Mouse (Mus musculus) forebrain, embryonic 11.5 days (tissue): ENCODE data around the gene Olfr1419. TPM values are rescaled to one million over a fixed set of nuclear protein-coding genes. Genes with fewer than 3 reads are reported as not detected.

Source experiments
- ATAC-seq: fragments of 200-750 bp; cut with Nextera tagmentation; replicated peaks from 2 replicates; pipeline ENCODE4 v1.8.0; 2017; ENCODE audit warnings: moderate TSS enrichment; ENCODE audit not compliant: low FRiP score
- DNase-seq: peaks from one replicate; pipeline ENCODE4 v3.0.0-alpha.2; 2017; ENCODE audit warnings: low spot score
- H3K27ac ChIP-seq: fragments of 300-500 bp; sonication (generic); 2 replicates; pipeline ENCODE4 v1.5.1; 2014; ENCODE audit warnings: low read depth, low read length
- H3K27me3 ChIP-seq: fragments of 300-500 bp; sonication (generic); 2 replicates; pipeline ENCODE4 v1.6.1; 2014; ENCODE audit warnings: mild to moderate bottlenecking, low read length, mixed read lengths; ENCODE audit not compliant: control insufficient read depth, insufficient read depth
- H3K36me3 ChIP-seq: fragments of 300-500 bp; sonication (generic); 2 replicates; pipeline ENCODE4 v1.6.1; 2014; ENCODE audit warnings: mild to moderate bottlenecking, low read length, moderate library complexity, mixed read lengths; ENCODE audit not compliant: control insufficient read depth, insufficient read depth
- H3K4me1 ChIP-seq: fragments of 300-500 bp; sonication (generic); replicated peaks from 2 replicates; pipeline ENCODE4 v1.6.1; 2014; ENCODE audit warnings: low read length, mixed read lengths; ENCODE audit not compliant: control insufficient read depth, insufficient read depth
- H3K4me2 ChIP-seq: fragments of 300-500 bp; sonication (generic); 2 replicates; pipeline ENCODE4 v1.6.1; 2014; ENCODE audit warnings: low read depth, mild to moderate bottlenecking, low read length, moderate library complexity, mixed read lengths; ENCODE audit not compliant: severe bottlenecking
- H3K4me3 ChIP-seq: fragments of 300-500 bp; sonication (generic); 2 replicates; pipeline ENCODE4 v1.5.1; 2014; ENCODE audit warnings: low read depth, low read length
- H3K9ac ChIP-seq: fragments of 300-500 bp; sonication (generic); 2 replicates; pipeline ENCODE4 v1.6.1; 2014; ENCODE audit warnings: low read length
- H3K9me3 ChIP-seq: fragments of 300-500 bp; sonication (generic); 2 replicates; pipeline ENCODE4 v1.6.1; 2016; ENCODE audit warnings: low read length, mixed read lengths; ENCODE audit not compliant: control insufficient read depth
- WGBS: fragments of 180-500 bp; shearing (Covaris S2); extraction: QIAGEN DNeasy Blood & Tissue Kit; methylation state at CpG from one replicate; pipeline ENCODE4 v1.1.7; 2014; 5-methylcytosine and 5-hydroxymethylcytosine counted together
- microRNA-seq: library from miRNA; unstranded; fragments of <30 nt; microRNA quantifications from one replicate; pipeline ENCODE4, GENCODE M21; 2016; ENCODE audit not compliant: insufficient number of aligned reads
- polyA plus RNA-seq: library from polyadenylated mRNA; unstranded; fragments of >200 nt; fragmentation: Nextera tagmentation; extraction: Ambion mirVana; gene quantifications from 2 replicates; pipeline ENCODE4 v1.2.1, GENCODE M21; 2014

Gene Olfr1419
- polyA plus RNA-seq, 1 experiment from 2014 or later, result not detected

DNA sequence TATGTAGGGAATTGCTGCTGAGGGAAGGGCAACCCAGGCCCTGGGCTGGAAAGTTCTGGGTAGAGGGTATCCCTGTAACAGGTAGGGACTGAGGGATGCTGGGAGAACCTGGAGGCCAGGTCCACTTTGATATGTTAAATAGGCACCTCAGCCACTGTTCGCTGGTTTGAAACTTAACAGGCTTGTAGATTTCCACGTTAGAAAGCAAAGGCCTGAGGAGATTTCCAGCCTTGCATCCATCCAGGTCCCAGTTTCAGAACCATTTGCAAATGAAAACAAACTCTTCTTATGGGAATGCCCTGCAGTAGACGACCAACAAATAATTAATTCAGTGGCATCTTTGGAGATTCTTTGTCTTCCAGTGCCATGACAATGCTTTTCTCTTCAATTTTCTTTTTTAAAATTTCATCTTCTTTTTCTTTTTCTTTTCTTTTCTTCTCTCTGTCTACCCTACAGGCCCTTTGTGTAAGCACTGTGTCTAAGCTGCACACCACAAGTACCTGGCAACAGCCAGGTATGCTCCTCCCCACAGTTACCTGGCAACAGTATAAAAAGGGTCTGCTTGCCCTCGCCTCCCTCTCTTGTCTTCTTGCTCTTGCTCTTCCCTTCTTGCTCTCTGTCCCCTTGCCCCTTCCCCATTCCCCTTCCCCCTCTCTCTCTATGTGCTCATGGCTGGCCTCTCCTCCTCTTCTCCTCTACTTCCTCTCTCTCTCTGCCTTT lies 51.4 kb downstream of the Olfr1419 start:
- H3K27ac ChIP-seq, result no peak overlapping the region
- H3K27me3 ChIP-seq, result peaks cover 8% of the 10 kb centered on the region; the same call in 1 of the 2 replicates
- H3K36me3 ChIP-seq, result no peaks in the 10 kb centered on the region
- H3K9ac ChIP-seq, result no peak overlapping the region
- no peaks in the 10 kb centered on the region for H3K9me3 ChIP-seq
- DNase-seq (no peak), ATAC-seq (no peak)
- H3K4me2 ChIP-seq, result no peak overlapping the region
- H3K4me1 ChIP-seq, result peaks cover under 1% of the 10 kb centered on the region; the same call in 1 of the 2 replicates
- 25% methylated on average over 4 of the region's 4 CpGs for WGBS
- no peak overlapping the region for H3K4me3 ChIP-seq

- Histone ChIP-seq H3K36me3 (no peaks in the 10 kb centered on the region), H3K27ac (no peak overlapping the region), H3K9ac (no peak overlapping the region), H3K27me3 (peaks cover 16% of the 10 kb centered on the region), H3K4me2 (peak overlapping the region; percentile 96; the same call in 1 of the 2 replicates), H3K4me3 (no peak overlapping the region), H3K4me1 (peaks cover 2% of the 10 kb centered on the region; the same call in 1 of the 2 replicates), H3K9me3 (no peaks in the 10 kb centered on the region)
- 35% methylated on average over 6 of the region's 6 CpGs for WGBS
- 0 out of 2 replicates have a peak, but pooled peaks have one; percentile 11 for ATAC-seq
- peak; percentile 54 for DNase-seq
Measured at GRCm38 (mm10) chr19:11820211-11820610, 54.7 kb downstream of the Olfr1419 start.

DNA sequence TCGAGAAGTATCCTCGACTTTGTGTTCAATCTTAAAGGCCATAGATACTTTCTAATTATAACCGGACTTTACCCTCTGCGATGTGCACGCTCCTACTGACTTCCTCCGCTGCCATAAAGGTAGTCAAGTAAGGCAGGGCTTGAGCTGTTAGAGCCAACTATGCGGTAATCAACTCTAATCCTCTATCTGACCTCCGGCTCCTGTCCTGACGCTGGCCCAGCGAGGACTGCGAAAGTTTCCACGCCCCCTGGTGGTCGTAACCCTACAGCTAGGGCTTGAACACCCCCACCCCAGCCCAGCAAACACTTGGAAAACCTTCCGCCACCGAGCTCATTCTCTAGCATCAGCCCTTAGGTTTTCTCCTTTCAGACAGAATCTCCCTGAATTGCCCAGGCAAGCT lies 55.1 kb downstream of the Olfr1419 start:
- Histone ChIP-seq H3K9me3 (no peaks in the 10 kb centered on the region), H3K4me2 (peak overlapping the region; percentile 96), H3K4me3 (peak overlapping the region; percentile 61), H3K36me3 (no peaks in the 10 kb centered on the region), H3K9ac (no peak overlapping the region), H3K27me3 (peaks cover 16% of the 10 kb centered on the region), H3K27ac (no peak overlapping the region), H3K4me1 (peaks cover 2% of the 10 kb centered on the region; the same call in 1 of the 2 replicates)
- DNase-seq, result peak; percentile 92
- peak; percentile 85 for ATAC-seq
- 1% methylated on average over 15 of the region's 15 CpGs for WGBS

DNA sequence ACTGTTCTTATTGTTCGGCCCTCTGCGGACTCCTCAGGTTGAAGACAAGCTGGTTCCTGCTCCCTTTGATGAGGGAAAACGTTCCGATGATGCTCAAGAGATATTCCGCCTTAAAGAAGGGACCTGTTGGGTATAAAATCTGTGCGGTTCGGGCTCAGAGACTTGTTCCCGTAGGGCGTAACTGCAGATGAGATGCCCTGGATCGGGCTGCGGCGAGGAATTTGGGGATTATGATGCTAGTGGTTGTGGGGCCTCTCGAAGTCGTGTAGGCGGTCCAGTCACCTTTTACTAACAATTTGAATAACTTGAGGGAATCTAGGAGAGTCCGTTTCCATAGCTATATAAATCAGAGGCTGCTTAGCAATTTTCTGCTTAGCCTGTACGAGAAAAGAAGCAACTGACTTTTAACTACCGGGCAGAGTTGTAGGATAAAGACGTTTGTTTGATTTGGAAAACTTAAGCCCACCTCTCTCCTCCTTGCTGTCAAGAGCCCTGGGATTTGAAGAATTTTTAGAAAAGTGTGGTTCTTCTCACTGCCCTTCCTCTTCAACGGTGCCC lies 55.7 kb downstream of the Olfr1419 start, which contains the start of gene Stx3:
Gene Stx3 (minus strand): TSS at position 261 of the 558 bp plus-strand sequence.
- no peaks in the 10 kb centered on the region for H3K9me3 ChIP-seq
- peak; percentile 57 for DNase-seq
- peak; percentile 20 for ATAC-seq
- H3K4me3 ChIP-seq, result peak within 1 kb of the TSS; percentile 61
- peak within 1 kb of the TSS; percentile 96 for H3K4me2 ChIP-seq
- under 1% methylated on average over 20 of the region's 20 CpGs for WGBS
- H3K36me3 ChIP-seq, result no peaks in the 10 kb centered on the region
- H3K9ac ChIP-seq, result peak within 1 kb of the TSS; percentile 49
- H3K27ac ChIP-seq, result no peak within 1 kb of the TSS
- peaks cover 2% of the 10 kb centered on the region; the same call in 1 of the 2 replicates for H3K4me1 ChIP-seq
- H3K27me3 ChIP-seq, result peaks cover 16% of the 10 kb centered on the region

Small RNA genes lying within 50 kb of the gene (microRNA-seq; reads per million reads assigned to microRNA genes)
- 9.3 reads per million, percentile 3 among the genes with 10 or more reads in this experiment for gene Mir6994

Other genes starting within 250 kb of the Olfr1419 start
- not detected in 2 replicates for gene Ms4a3, start 234.3 kb downstream of the Olfr1419 start, polyA plus RNA-seq
- not detected in 2 replicates for gene Oosp2, start 214.5 kb downstream of the Olfr1419 start, polyA plus RNA-seq
- not detected in 2 replicates for gene Oosp1, start 184.0 kb downstream of the Olfr1419 start, polyA plus RNA-seq
- gene Oosp3, start 178.1 kb downstream of the Olfr1419 start, polyA plus RNA-seq, result not detected in 2 replicates
- not detected in 2 replicates for gene Gif, start 127.6 kb downstream of the Olfr1419 start, polyA plus RNA-seq
- 54.3 and 54.9 TPM in 2 replicates for gene Mrpl16, start 104.7 kb downstream of the Olfr1419 start, polyA plus RNA-seq
- 11.0 and 11.4 TPM in 2 replicates for gene Stx3, start 55.7 kb downstream of the Olfr1419 start, polyA plus RNA-seq
- gene Olfr1417, start 35.9 kb downstream of the Olfr1419 start, polyA plus RNA-seq, result not detected in 2 replicates
- gene Olfr1418, start 14.0 kb downstream of the Olfr1419 start, polyA plus RNA-seq, result not detected in 2 replicates
- not detected in 2 replicates for gene Olfr1420, start 11.5 kb upstream of the Olfr1419 start, polyA plus RNA-seq
- 33.0 and 35.5 TPM in 2 replicates for gene Patl1, start 37.3 kb upstream of the Olfr1419 start, polyA plus RNA-seq
- 6.1 and 6.6 TPM in 2 replicates for gene Osbp, start 90.8 kb upstream of the Olfr1419 start, polyA plus RNA-seq
- gene Olfr1423, start 166.2 kb upstream of the Olfr1419 start, polyA plus RNA-seq, result not detected in 2 replicates
- not detected in 2 replicates for gene Olfr1424, start 187.6 kb upstream of the Olfr1419 start, polyA plus RNA-seq
- gene Olfr1425, start 202.6 kb upstream of the Olfr1419 start, polyA plus RNA-seq, result not detected in 2 replicates
- not detected in 2 replicates for gene Olfr1426, start 216.9 kb upstream of the Olfr1419 start, polyA plus RNA-seq
- gene Olfr1427, start 228.2 kb upstream of the Olfr1419 start, polyA plus RNA-seq, result not detected in 2 replicates
- gene Olfr1428, start 240.8 kb upstream of the Olfr1419 start, polyA plus RNA-seq, result not detected in 2 replicates
- gene Olfr76, start 248.1 kb upstream of the Olfr1419 start, polyA plus RNA-seq, result not detected in 2 replicates